Mouse (Mus musculus) intestine, embryonic 16.5 days (tissue): ENCODE results near the gene Txndc5. TPM values are rescaled to one million over a fixed set of nuclear protein-coding genes. Genes with fewer than 3 reads are reported as not detected.

Experiments
- polyA plus RNA-seq: library from polyadenylated mRNA; unstranded; fragments of >200 nt; fragmentation: Nextera tagmentation; extraction: Ambion mirVana; gene quantifications from 2 replicates; pipeline ENCODE4 v1.2.1, GENCODE M21; 2015

The Txndc5 gene
- polyA plus RNA-seq, 1 experiment from 2014 or later = 239 TPM

Other genes with a start within 250 kb of the Txndc5 start
- gene Bmp6, start 183.7 kb downstream of the Txndc5 start, polyA plus RNA-seq = 0.51 and 0.64 TPM in 2 replicates
- gene Bloc1s5, start 106.3 kb upstream of the Txndc5 start, polyA plus RNA-seq = 14.5 and 15.5 TPM in 2 replicates
- gene Eef1e1, start 130.2 kb upstream of the Txndc5 start, polyA plus RNA-seq = 48.0 and 51.5 TPM in 2 replicates